Mouse (Mus musculus): ENCODE data around the gene Bcar3. TPM values are rescaled to one million over a fixed set of nuclear protein-coding genes. Genes with fewer than 3 reads are reported as not detected.

Bcar3 gene
- polyA plus RNA-seq, 1 experiment = 19.4 TPM

- no peak for DNase-seq (ENCODE audit: extremely low spot score in 1 of 2, low spot score in 1 of 2)
These were observed 180.9 kb downstream of the Bcar3 start for GRCm38 (mm10) chr3:122474796-122475195.

DNA sequence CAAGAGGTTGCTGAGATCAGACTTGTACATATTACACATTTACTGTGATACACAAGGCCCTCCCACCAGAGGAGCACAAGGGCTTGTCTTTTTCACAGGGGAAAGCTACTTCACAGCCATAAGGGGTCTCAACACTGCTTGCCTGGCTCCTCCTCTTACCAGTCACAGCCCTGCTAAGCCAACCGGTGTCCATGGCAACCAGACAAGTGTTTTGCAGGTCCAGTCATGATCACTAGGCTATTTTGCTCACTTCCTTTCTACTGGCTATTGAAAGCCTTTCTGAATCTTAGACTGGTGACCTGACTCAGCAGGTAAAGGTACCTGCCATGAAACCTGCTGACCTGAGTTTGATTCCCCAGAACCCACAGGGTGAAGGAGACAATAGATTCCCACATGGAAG is 181.8 kb downstream of the Bcar3 start:
- no peak for DNase-seq (ENCODE audit: extremely low spot score in 1 of 2, low spot score in 1 of 2)

GRCm38 (mm10) chr3:122476656-122477055 is 182.7 kb downstream of the Bcar3 start:
- no peak for DNase-seq (ENCODE audit: extremely low spot score in 1 of 2, low spot score in 1 of 2)

- DNase-seq (ENCODE audit: extremely low spot score in 1 of 2, low spot score in 1 of 2) = peak in 1 of 2 experiments; percentile 66
These were observed 183.6 kb downstream of the Bcar3 start for GRCm38 (mm10) chr3:122477541-122477940.

GRCm38 (mm10) chr3:122478735-122479134 is 184.8 kb downstream of the Bcar3 start:
- peak in 1 of 2 experiments; percentile 71 for DNase-seq (ENCODE audit: extremely low spot score in 1 of 2, low spot score in 1 of 2)

- DNase-seq (ENCODE audit: extremely low spot score in 1 of 2, low spot score in 1 of 2) = peak in 1 of 2 experiments; percentile 78
These were observed 186.2 kb downstream of the Bcar3 start for GRCm38 (mm10) chr3:122480065-122480675.

DNA sequence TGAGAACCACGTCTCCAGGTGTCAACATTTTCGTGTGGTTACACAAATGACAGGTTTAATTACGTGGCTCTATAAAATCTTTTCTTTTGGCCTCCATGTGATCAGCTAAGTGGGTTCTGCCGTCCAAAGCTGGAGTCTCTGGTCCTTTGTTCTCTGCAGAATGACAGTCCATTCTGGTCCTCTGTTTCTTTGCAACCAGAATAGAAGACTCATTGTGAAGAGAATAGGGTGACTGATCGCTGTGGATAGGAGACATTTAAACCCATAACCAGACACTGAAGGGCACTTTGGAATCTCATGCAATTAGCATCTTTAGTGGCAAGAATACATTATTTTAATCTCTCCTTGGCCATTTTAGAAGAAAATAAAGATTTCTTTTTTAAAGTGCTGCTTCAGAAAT is 187.1 kb downstream of the Bcar3 start:
- DNase-seq (ENCODE audit: extremely low spot score in 1 of 2, low spot score in 1 of 2) = no peak

- DNase-seq (ENCODE audit: extremely low spot score in 1 of 2, low spot score in 1 of 2) = no peak
These were observed 188.2 kb downstream of the Bcar3 start for GRCm38 (mm10) chr3:122481891-122482739.

GRCm38 (mm10) chr3:122483066-122483782 is 189.3 kb downstream of the Bcar3 start:
- no peak for DNase-seq (ENCODE audit: extremely low spot score in 1 of 2, low spot score in 1 of 2)

DNA sequence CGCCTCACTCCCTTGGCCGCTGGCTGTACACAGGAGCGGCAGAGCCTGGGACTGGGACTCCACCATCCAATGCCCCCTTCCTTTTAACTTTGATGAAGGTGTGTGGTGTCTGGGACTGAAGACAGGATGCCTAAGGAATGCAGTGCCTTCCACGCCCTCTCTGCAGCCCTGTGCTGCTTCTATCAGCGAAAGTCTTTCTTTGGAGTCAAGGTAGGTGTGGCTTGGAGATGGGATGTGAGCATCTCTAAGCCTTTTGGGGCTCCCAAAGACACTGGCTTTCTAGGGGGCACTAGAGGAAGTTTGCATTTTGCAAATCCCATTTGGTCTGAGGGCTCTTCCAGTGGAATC is 189.8 kb downstream of the Bcar3 start:
- no peak for DNase-seq (ENCODE audit: extremely low spot score in 1 of 2, low spot score in 1 of 2)

DNA sequence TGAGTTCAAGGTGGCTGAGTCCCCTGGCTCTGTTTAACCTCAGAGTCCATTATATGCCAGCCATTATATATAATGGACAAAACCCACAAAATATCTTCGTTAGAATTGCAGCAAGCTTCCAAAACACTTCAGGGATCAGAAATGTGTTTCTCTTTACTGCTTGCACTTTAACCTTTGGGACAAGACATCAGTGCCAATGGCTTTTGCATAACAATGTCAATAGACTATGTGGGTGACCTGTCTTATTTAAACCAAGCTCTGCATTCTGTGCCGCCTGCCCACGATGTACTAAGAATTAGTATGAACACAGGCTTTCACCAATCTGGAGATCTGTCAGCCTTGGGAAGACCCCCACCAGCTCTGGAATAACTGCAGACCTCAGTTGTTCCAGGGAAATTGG is 190.4 kb downstream of the Bcar3 start:
- DNase-seq (ENCODE audit: extremely low spot score in 1 of 2, low spot score in 1 of 2) = no peak

DNA sequence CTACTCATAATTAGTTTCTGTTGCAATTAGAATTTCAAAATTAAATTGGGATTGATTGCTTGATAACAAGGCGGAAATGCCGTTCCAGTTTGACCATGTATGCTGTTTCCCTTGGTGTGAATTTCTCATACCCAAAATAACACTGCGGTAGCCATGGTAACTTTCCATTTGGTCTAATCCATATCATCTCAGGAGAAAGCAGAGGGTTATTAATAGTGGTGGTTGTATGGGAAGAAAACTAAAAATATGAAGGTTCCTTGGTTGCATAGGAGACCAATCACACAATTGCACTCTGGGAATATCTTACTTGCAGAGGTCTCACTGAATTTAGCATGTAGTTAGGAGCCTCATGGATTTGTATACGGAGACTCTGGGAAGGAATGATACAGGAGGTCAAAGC is 191.8 kb downstream of the Bcar3 start:
- DNase-seq (ENCODE audit: extremely low spot score in 1 of 2, low spot score in 1 of 2) = no peak

- DNase-seq (ENCODE audit: extremely low spot score in 1 of 2, low spot score in 1 of 2) = no peak
These were observed 192.3 kb downstream of the Bcar3 start for GRCm38 (mm10) chr3:122486193-122486592.

GRCm38 (mm10) chr3:122488051-122488754 is 194.3 kb downstream of the Bcar3 start:
- DNase-seq (ENCODE audit: extremely low spot score in 1 of 2, low spot score in 1 of 2) = no peak

- peak; percentile 60 to 76 for DNase-seq (ENCODE audit: extremely low spot score in 1 of 2, low spot score in 1 of 2)
These were observed 196.6 kb downstream of the Bcar3 start for GRCm38 (mm10) chr3:122490574-122490973.

GRCm38 (mm10) chr3:122492006-122492405 is 198.1 kb downstream of the Bcar3 start:
- no peak for DNase-seq (ENCODE audit: extremely low spot score in 1 of 2, low spot score in 1 of 2)

DNA sequence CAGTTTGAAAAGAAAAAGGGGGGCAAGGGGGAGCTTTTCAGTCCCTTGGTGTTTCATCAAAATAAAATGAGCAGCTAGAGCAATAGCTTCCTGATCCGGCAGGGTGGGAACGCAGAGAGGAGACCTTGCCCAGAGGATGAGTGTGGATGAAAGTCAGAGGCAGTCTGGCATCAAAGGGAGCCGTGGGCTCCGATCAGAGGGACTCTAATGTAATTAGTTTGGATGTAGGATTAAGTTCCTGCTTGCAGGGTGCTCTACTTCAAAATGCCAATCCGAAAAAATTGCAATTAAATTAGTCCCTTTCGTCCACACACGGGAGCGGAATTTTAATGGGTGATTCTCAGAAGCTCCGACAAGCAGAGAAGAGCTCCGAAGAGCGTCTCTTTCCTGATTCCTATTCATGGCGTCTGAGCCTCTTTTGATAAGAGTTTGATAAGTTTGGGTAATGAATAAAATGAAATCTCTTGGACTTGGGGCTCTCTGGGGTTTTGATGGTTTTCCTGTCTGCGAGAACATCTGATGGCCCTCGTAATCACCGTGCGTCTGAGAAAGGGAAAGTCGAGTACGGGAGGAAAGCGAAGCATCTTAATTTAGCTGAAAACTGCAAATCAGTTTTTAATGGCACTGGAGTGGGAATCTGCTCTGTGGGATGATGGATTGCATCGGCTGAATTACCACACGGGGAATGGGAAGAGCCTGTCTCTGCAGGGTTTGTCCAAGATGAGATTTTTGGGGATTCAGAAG is 199.1 kb downstream of the Bcar3 start:
- no peak for DNase-seq (ENCODE audit: extremely low spot score in 1 of 2, low spot score in 1 of 2)

GRCm38 (mm10) chr3:122494764-122495163 is 200.8 kb downstream of the Bcar3 start:
- no peak for DNase-seq (ENCODE audit: extremely low spot score in 1 of 2, low spot score in 1 of 2)

DNA sequence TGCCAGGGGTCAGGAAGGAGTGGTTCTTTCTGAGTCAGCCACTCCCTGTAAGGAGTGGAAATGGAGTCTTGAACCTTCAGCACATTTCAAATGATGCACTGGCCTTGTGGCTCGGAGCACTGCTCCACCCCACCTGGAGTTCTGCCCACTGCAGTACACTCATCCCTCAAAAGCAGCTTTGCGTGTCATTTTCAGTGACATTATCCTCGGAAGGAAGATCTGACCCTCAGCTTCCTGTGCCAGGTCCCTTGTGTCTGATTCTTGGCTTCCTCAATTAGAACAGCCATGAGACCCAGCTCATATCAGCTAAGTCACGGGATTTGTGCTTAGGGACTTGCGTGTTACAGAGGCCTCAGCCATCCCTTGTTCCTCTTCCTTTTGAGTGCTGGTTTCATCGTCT is 203.9 kb downstream of the Bcar3 start:
- DNase-seq (ENCODE audit: extremely low spot score in 1 of 2, low spot score in 1 of 2) = no peak

DNA sequence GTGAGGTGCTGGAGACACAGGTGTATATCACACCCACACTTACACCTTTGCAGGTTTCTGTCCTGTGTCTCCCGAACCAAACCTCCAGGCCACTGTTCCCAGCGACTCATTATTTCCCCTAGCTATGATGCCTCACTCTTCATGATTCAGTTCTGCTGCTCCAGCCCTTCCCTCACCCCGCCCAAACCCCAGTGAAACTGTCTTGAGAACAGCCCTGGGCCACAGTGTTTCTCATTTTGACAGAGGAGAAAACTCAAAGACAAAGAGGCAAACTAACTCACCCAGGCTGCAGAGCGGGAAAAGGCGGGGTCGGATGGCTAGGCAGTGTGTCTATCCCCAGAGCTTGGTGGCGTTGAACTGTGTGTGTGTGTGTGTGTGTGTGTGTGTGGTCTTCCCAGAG is 204.6 kb downstream of the Bcar3 start:
- no peak for DNase-seq (ENCODE audit: extremely low spot score in 1 of 2, low spot score in 1 of 2)
